Mouse (Mus musculus) lung, adult 2 months (tissue): ENCODE measurements around the gene Fam72a.

Source experiments
- CTCF ChIP-seq: fragments of 200-500 bp; IDR thresholded peaks from 2 replicates; pipeline ENCODE4 v1.5.1; 2011; ENCODE audit warnings: mild to moderate bottlenecking, low read length, control low read depth; ENCODE audit not compliant: insufficient read depth
- POLR2A ChIP-seq: fragments of 200-500 bp; IDR thresholded peaks from 2 replicates; pipeline ENCODE4 v1.6.1; 2011; ENCODE audit warnings: low read depth, mild to moderate bottlenecking, control low read depth, low read length, borderline replicate concordance; ENCODE audit errors: extremely low read depth

DNA sequence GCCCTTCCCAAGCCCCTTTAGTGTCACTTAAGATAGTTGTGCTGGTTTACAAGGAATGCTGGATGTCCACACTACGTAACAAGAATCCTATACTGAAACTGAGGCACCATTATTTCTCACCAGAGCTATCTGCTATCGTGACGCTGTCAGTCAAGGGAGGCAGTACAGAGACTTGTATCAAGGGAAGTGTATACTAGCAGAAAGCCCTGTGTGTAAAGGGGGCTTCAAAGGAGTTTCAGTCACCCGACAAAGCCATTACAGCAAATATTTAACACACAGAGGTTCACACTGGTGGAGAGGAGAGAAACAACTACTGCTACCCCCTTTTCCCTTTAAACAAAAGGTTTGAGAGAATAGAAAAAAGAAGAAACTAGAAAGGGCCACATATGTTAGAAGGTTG lies 36.1 kb upstream of the Fam72a start:
- TF ChIP-seq CTCF, result no peak
- TF ChIP-seq POLR2A, result no peak
